Mouse (Mus musculus) liver, embryonic 14.5 days (tissue): Measurements from ENCODE around the gene Trpm4. TPM values are rescaled to one million over a fixed set of nuclear protein-coding genes. Genes with fewer than 3 reads are reported as not detected.

Experiments used
- ATAC-seq: fragments of 200-750 bp; cut with Nextera tagmentation; 2 replicates; pipeline ENCODE4 v1.8.0; 2017; ENCODE audit warnings: moderate number of reproducible peaks, mild to moderate bottlenecking, moderate library complexity; ENCODE audit not compliant: insufficient read depth
- DNase-seq, 3 experiments: peaks; one replicate each; pipeline ENCODE4 v3.0.0-alpha.2; 2012 to 2013; ENCODE audit warnings: low read depth in 3 of 3, low spot score in 3 of 3
- H3K27ac ChIP-seq: fragments of 300-500 bp; sonication (generic); 2 replicates; pipeline ENCODE4 v1.5.1; 2014; ENCODE audit warnings: moderate library complexity, mild to moderate bottlenecking, control low read depth, inconsistent platforms
- H3K27me3 ChIP-seq: fragments of 300-500 bp; sonication (generic); 2 replicates; pipeline ENCODE4 v1.6.1; 2014; ENCODE audit warnings: mild to moderate bottlenecking, low read length, moderate library complexity; ENCODE audit not compliant: control insufficient read depth, insufficient read depth
- H3K36me3 ChIP-seq: fragments of 300-500 bp; sonication (generic); replicated peaks from 2 replicates; pipeline ENCODE4 v1.6.1; 2014; ENCODE audit warnings: low read depth; ENCODE audit not compliant: control insufficient read depth, insufficient read depth
- H3K4me1 ChIP-seq, 2 experiments: fragments of 200-500 bp in 1 of 2; fragments of 300-500 bp in 1 of 2; sonication (generic) in 1 of 2; replicated peaks; 2 replicates each; pipeline ENCODE4 v1.6.1; 2012 to 2014; ENCODE audit warnings: antibody characterized with exemption in 1 of 2, inconsistent platforms in 1 of 2, low read length in 1 of 2; ENCODE audit not compliant: control insufficient read depth in 2 of 2, insufficient read depth in 2 of 2
- H3K4me2 ChIP-seq: fragments of 300-500 bp; sonication (generic); 2 replicates; pipeline ENCODE4 v1.6.1; 2014; ENCODE audit warnings: low read depth, mild to moderate bottlenecking, control low read depth, moderate library complexity
- H3K4me3 ChIP-seq, 2 experiments: fragments of 200-500 bp in 1 of 2; fragments of 300-500 bp in 1 of 2; sonication (generic) in 1 of 2; 2 replicates each; pipeline ENCODE4 v1.5.1; 2012 to 2014; ENCODE audit warnings: low read depth in 2 of 2, low read length in 2 of 2, mild to moderate bottlenecking in 2 of 2, control low read depth in 1 of 2, inconsistent platforms in 1 of 2, moderate library complexity in 1 of 2; ENCODE audit not compliant: insufficient read depth in 1 of 2
- H3K9ac ChIP-seq: fragments of 300-500 bp; sonication (generic); replicated peaks from 2 replicates; pipeline ENCODE4 v1.6.1; 2014; ENCODE audit warnings: mild to moderate bottlenecking, control low read depth, moderate library complexity
- H3K9me3 ChIP-seq: fragments of 300-500 bp; sonication (generic); 2 replicates; pipeline ENCODE4 v1.6.1; 2016; ENCODE audit warnings: low read length, mixed read lengths; ENCODE audit not compliant: control insufficient read depth
- CTCF ChIP-seq: IDR thresholded peaks from 2 replicates; pipeline ENCODE4 v1.5.1; 2016; ENCODE audit warnings: antibody characterized with exemption, low read depth, control low read depth
- EP300 ChIP-seq: IDR thresholded peaks from 2 replicates; pipeline ENCODE4 v1.6.1; 2016; ENCODE audit warnings: antibody characterized with exemption, low read depth
- WGBS: fragments of 180-500 bp; shearing (Covaris S2); extraction: QIAGEN DNeasy Blood & Tissue Kit; methylation state at CpG from one replicate; pipeline ENCODE4 v1.1.7; 2014; ENCODE audit not compliant: insufficient replicate concordance; 5-methylcytosine and 5-hydroxymethylcytosine counted together
- polyA plus RNA-seq, 2 experiments: library from polyadenylated mRNA; depleted of rRNA in 1 of 2; stranded (reverse) in 1 of 2; unstranded in 1 of 2; fragments of >200 nt; fragmentation: Nextera tagmentation in 1 of 2; extraction: Ambion mirVana in 1 of 2; gene quantifications; 2 replicates each; pipeline versions ENCODE4 v1.2.1 to v1.2.3; 2012 to 2014

Gene Trpm4
- polyA plus RNA-seq, 2 experiments: 0.60 to 0.87 TPM

DNA sequence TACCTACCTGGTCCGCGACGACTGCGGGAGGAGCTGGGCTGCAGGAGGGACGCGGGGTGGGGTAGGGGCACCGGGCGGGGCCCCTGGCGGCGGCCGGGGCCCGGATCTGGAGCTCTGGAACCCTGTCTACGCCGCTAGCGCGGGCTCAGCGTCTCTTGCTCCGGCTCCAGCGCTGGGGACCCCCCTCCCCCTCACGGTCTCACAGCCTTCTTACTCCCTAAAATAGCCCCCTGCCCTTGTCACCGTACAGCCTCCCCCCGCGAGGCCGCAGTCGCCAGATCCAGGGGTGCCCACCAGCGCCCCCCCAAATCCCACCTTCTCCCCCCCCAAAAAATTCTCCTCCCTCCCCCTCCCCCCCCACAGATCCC is 33.1 kb upstream of the Trpm4 start, which contains the start of gene Ppfia3:
Gene Ppfia3 (minus strand): TSS at position 368 of the 368 bp plus-strand sequence.
- no peak within 1 kb of the TSS for H3K27ac ChIP-seq
- H3K4me3 ChIP-seq: peak within 1 kb of the TSS; percentile 54 to 57
- H3K4me2 ChIP-seq: peak within 1 kb of the TSS; percentile 83
- H3K9ac ChIP-seq: peak within 1 kb of the TSS; percentile 58
- under 1% methylated on average over 25 of the region's 26 CpGs for WGBS
- TF ChIP-seq CTCF: no peak
- TF ChIP-seq EP300: no peak
- no peaks in the 10 kb centered on the region for H3K36me3 ChIP-seq
- H3K4me1 ChIP-seq: peaks cover 9 to 10% of the 10 kb centered on the region in 2 experiments
- no peaks in the 10 kb centered on the region for H3K9me3 ChIP-seq
- ATAC-seq (no peak), DNase-seq (no peak)
- peaks cover 72% of the 10 kb centered on the region for H3K27me3 ChIP-seq

DNA sequence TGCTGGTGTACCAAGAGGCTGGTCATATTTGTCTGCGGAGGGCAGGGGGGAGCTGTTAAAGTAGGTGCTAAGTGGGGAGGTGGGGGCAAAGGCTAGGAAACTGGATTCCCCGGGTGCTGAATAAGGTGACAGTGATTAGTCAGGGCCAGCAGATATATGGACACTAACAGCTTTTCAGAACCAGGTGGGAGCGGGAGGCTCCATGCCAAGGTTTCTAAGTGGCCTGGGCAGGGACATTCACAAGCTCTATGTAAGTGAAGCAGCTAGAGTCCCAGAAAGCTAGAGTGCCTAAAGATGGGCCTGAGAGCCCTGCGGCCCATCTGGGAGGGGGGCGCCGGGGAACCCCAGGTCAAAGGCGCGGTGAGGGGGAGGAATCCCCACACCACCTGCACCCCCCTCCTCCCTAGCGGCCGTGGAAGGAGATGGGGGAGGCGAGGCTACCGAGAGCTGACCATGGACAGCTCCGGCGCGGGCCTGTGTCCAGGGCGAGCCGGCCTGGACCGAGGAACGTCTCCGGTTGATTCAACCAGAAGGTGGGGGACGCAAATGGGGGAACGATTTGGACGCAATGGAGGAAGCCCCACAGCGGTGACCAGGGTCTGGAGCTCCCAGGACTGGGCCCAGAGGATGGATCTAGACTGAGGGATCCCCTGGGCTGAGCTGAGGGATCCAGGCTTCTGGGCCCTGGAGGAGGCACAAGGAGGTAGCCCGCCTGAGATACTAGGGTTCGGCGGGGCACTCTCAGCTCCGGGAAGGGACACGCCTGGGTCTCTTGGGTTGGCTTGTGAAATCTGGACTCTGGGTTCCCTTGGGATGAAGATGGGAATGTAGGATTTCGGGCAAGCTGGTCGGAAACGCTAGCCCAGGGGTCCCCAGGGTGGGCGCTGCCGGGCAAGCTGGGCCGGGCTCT is 32.4 kb upstream of the Trpm4 start:
- ATAC-seq (no peak), DNase-seq (no peak)
- peak overlapping the region in 1 of 2 experiments; percentile 57; a peak in 2 of 4 replicates for H3K4me3 ChIP-seq
- H3K27ac ChIP-seq: no peak overlapping the region
- H3K4me1 ChIP-seq: peaks cover 10% of the 10 kb centered on the region in 2 experiments
- H3K36me3 ChIP-seq: no peaks in the 10 kb centered on the region
- peak overlapping the region; percentile 83 for H3K4me2 ChIP-seq
- no peaks in the 10 kb centered on the region for H3K9me3 ChIP-seq
- TF ChIP-seq EP300 (no peak), CTCF (no peak)
- WGBS: 4% methylated on average over 35 of the region's 35 CpGs
- H3K27me3 ChIP-seq: peaks cover 78% of the 10 kb centered on the region
- H3K9ac ChIP-seq: no peak overlapping the region

DNA sequence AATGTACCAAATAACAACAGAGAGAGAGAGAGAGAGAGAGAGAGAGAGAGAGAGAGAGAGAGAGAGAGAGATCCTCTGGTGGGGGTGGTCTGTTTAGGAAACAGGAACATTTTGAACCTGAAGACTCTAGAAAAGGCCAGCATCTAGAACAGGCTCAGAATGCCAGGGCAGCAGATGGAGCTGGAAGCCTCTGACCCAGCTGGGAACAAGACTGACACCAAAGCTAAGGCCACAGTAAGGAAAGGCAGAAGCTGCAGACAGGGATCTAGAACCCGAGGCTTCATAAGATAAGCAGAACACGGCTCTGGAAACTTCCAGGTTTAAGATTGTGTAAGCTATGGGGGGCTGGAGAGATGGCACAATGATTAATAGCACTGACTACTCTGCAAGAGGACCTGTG is 30.4 kb upstream of the Trpm4 start:
- Histone ChIP-seq H3K27ac (no peak overlapping the region), H3K27me3 (peaks cover 76% of the 10 kb centered on the region), H3K4me1 (peaks cover 8% of the 10 kb centered on the region in 2 experiments), H3K9me3 (no peaks in the 10 kb centered on the region), H3K9ac (no peak overlapping the region), H3K36me3 (no peaks in the 10 kb centered on the region), H3K4me3 (no peak overlapping the region), H3K4me2 (no peak overlapping the region)
- TF ChIP-seq CTCF (no peak), EP300 (no peak)
- WGBS: 28% methylated on average over 2 of the region's 2 CpGs
- ATAC-seq (no peak), DNase-seq (no peak)

DNA sequence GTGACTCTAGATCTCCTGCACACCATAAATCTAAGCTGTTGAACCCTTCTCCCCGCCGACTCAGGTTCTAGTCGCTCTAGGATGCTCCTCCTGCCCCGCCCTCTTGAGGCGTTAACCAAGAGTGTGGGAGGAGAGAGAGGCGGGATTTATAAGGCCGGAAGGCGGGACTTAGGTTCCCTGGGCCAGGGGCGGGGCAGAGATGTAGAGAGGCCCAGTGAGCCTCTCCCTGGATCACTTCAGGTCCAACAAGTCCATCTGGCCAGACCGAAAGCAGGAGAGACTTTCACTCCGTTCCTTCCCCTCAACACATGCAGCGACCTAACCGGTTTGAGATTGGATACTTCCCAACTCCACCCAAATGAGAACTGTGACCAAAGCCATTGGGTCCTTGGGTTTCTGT is 29.2 kb upstream of the Trpm4 start:
- DNase-seq: peak; percentile 47 to 66 (median 54)
- WGBS: 7% methylated on average over 13 of the region's 13 CpGs
- Histone ChIP-seq H3K36me3 (no peaks in the 10 kb centered on the region), H3K4me3 (no peak overlapping the region), H3K27me3 (peaks cover 68% of the 10 kb centered on the region), H3K9me3 (no peaks in the 10 kb centered on the region), H3K4me1 (peaks cover 8% of the 10 kb centered on the region in 2 experiments), H3K9ac (no peak overlapping the region), H3K27ac (no peak overlapping the region), H3K4me2 (no peak overlapping the region)
- no peak for ATAC-seq
- TF ChIP-seq CTCF (no peak), EP300 (no peak)

DNA sequence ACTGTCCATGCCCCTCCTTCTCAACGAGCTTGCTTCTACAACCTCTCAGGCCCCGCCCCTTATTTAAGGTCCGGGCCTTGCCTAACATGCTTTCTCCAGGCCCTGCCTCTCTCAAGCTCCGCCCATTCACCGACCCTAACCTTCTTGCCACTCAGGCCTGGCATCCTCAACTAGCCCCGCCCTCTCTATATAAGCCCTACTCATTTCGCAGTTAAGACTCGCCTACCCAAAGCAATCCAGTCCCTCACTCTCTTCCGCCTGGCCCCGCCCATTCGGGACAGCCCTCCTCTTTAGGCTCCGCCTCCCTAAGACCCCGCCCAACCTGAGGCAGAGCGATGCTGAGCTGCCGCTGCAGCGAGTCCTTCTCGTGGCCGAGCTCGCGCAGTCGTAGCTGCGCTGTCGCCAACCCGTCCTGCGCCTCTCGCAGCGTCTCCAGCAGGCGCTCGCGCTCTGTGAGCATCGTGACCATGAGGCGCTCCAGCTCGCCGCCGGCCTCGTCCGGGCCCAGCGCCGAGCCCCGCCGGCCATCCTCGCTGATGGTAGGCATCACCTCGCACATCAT is 27.7 kb upstream of the Trpm4 start:
- H3K4me3 ChIP-seq: peak overlapping the region in 1 of 2 experiments; percentile 36; a peak in 2 of 4 replicates
- no peaks in the 10 kb centered on the region for H3K9me3 ChIP-seq
- under 1% methylated on average over 43 of the region's 43 CpGs for WGBS
- DNase-seq (peak; percentile 41 to 61 (median 49)), ATAC-seq (peak; percentile 75; the same call in 1 of the 2 replicates)
- H3K9ac ChIP-seq: no peak overlapping the region
- peaks cover 0 to 8% of the 10 kb centered on the region in 2 experiments; a peak in 3 of 4 replicates for H3K4me1 ChIP-seq
- no peaks in the 10 kb centered on the region for H3K36me3 ChIP-seq
- peaks cover 63% of the 10 kb centered on the region for H3K27me3 ChIP-seq
- H3K4me2 ChIP-seq: peak overlapping the region; percentile 59
- no peak overlapping the region for H3K27ac ChIP-seq
- no peak for TF ChIP-seq CTCF
- no peak for TF ChIP-seq EP300
